Mouse (Mus musculus) lung, embryonic 14.5 days (tissue): ENCODE data around the gene Prkca. TPM values are rescaled to one million over a fixed set of nuclear protein-coding genes. Genes with fewer than 3 reads are reported as not detected.

ENCODE experiments used
- ATAC-seq: fragments of 200-750 bp; cut with Nextera tagmentation; 2 replicates; pipeline ENCODE4 v1.8.0; 2017; ENCODE audit warnings: mild to moderate bottlenecking, moderate TSS enrichment, moderate library complexity; ENCODE audit not compliant: insufficient read depth
- DNase-seq: peaks from one replicate; pipeline ENCODE4 v3.0.0-alpha.2; 2015
- H3K27ac ChIP-seq: fragments of 300-500 bp; sonication (generic); 2 replicates; pipeline ENCODE4 v1.5.1; 2014; ENCODE audit warnings: low read depth, mild to moderate bottlenecking, moderate library complexity
- H3K27me3 ChIP-seq: fragments of 300-500 bp; sonication (generic); 2 replicates; pipeline ENCODE4 v1.6.1; 2014; ENCODE audit warnings: low read length, control low read depth; ENCODE audit not compliant: insufficient read depth
- H3K36me3 ChIP-seq: fragments of 300-500 bp; sonication (generic); 2 replicates; pipeline ENCODE4 v1.6.1; 2014; ENCODE audit warnings: control low read depth; ENCODE audit not compliant: insufficient read depth
- H3K4me1 ChIP-seq: fragments of 300-500 bp; sonication (generic); 2 replicates; pipeline ENCODE4 v1.6.1; 2014; ENCODE audit warnings: antibody characterized with exemption, control low read depth; ENCODE audit not compliant: insufficient read depth
- H3K4me2 ChIP-seq: fragments of 300-500 bp; sonication (generic); 2 replicates; pipeline ENCODE4 v1.6.1; 2014; ENCODE audit warnings: mild to moderate bottlenecking
- H3K4me3 ChIP-seq: fragments of 300-500 bp; sonication (generic); 2 replicates; pipeline ENCODE4 v1.5.1; 2014; ENCODE audit warnings: low read depth, low read length
- H3K9ac ChIP-seq: fragments of 300-500 bp; sonication (generic); 2 replicates; pipeline ENCODE4 v1.6.1; 2014
- H3K9me3 ChIP-seq: fragments of 300-500 bp; sonication (generic); 2 replicates; pipeline ENCODE4 v1.6.1; 2016; ENCODE audit warnings: low read depth, low read length, control low read depth
- CTCF ChIP-seq: IDR thresholded peaks from 2 replicates; pipeline ENCODE4 v1.5.1; 2016; ENCODE audit warnings: antibody characterized with exemption, low read depth
- WGBS: fragments of 180-500 bp; shearing (Covaris S2); extraction: QIAGEN DNeasy Blood & Tissue Kit; methylation state at CpG from one replicate; pipeline ENCODE4 v1.1.7; 2014; 5-methylcytosine and 5-hydroxymethylcytosine counted together
- polyA plus RNA-seq: library from polyadenylated mRNA; unstranded; fragments of >200 nt; fragmentation: Nextera tagmentation; extraction: Ambion mirVana; gene quantifications from 2 replicates; pipeline ENCODE4 v1.2.1, GENCODE M21; 2014

Prkca gene
- polyA plus RNA-seq, 1 experiment from 2014 or later = 11.8 TPM

DNA sequence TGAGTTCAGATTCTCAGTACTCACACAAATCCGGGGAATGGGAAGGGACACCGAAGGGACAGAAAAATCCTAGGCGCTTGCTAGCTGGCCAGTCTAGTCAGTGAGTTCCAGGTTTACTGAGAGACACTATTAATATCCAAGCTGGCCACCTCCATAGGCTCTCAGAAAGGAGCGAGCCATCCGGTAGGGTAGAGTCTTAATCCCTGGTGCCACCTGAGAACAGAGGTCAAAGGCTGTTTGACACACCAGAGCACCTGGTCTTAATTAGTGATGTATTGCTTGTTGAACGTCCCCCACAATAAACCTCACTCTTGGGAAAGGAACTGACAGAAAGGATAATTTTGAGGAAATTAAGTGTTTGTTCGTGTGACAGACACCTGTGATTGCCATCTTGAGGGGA lies 133.0 kb downstream of the Prkca start:
- Histone ChIP-seq H3K9me3 (no peaks in the 10 kb centered on the region), H3K9ac (no peak overlapping the region), H3K27me3 (no peaks in the 10 kb centered on the region), H3K27ac (no peak overlapping the region), H3K4me3 (no peak overlapping the region), H3K36me3 (no peaks in the 10 kb centered on the region), H3K4me2 (no peak overlapping the region), H3K4me1 (peaks cover 18% of the 10 kb centered on the region)
- no peak for DNase-seq
- 76% methylated on average over 7 of the region's 7 CpGs for WGBS
- no peak for TF ChIP-seq CTCF
- ATAC-seq = no peak

DNA sequence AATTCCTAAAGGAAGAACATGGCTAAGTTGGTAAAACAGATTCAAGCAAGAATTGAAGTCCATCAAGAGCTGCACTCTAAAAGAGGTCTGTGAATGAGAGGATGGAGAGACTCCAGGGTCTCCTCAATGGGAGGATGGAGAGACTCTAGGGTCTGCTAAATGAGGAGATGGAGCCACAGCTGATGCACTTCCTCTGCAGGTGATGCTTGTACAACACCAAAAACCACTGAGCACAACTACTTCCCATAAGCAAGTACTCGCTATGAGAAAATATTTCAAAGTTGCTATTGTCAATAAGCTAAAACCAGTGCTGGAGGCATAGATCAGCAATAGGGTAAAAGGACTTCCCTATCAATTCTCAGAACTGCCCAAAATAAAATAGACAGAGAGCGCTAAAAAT lies 137.1 kb downstream of the Prkca start:
- Histone ChIP-seq H3K9me3 (no peaks in the 10 kb centered on the region), H3K27ac (no peak overlapping the region), H3K36me3 (no peaks in the 10 kb centered on the region), H3K4me3 (no peak overlapping the region), H3K9ac (no peak overlapping the region), H3K4me2 (no peak overlapping the region), H3K4me1 (peaks cover under 1% of the 10 kb centered on the region; the same call in 1 of the 2 replicates), H3K27me3 (no peaks in the 10 kb centered on the region)
- TF ChIP-seq CTCF = no peak
- no peak for ATAC-seq
- 91% methylated on average over 2 of the region's 2 CpGs for WGBS
- DNase-seq = no peak

GRCm38 (mm10) chr11:108204895-108205248 lies 138.9 kb downstream of the Prkca start:
- Histone ChIP-seq H3K27ac (no peak overlapping the region), H3K9ac (no peak overlapping the region), H3K4me3 (no peak overlapping the region), H3K27me3 (no peaks in the 10 kb centered on the region), H3K36me3 (no peaks in the 10 kb centered on the region), H3K9me3 (no peaks in the 10 kb centered on the region), H3K4me1 (no peaks in the 10 kb centered on the region), H3K4me2 (no peak overlapping the region)
- no peak for DNase-seq
- WGBS = 60% methylated on average over 5 of the region's 5 CpGs
- no peak for TF ChIP-seq CTCF
- no peak for ATAC-seq

DNA sequence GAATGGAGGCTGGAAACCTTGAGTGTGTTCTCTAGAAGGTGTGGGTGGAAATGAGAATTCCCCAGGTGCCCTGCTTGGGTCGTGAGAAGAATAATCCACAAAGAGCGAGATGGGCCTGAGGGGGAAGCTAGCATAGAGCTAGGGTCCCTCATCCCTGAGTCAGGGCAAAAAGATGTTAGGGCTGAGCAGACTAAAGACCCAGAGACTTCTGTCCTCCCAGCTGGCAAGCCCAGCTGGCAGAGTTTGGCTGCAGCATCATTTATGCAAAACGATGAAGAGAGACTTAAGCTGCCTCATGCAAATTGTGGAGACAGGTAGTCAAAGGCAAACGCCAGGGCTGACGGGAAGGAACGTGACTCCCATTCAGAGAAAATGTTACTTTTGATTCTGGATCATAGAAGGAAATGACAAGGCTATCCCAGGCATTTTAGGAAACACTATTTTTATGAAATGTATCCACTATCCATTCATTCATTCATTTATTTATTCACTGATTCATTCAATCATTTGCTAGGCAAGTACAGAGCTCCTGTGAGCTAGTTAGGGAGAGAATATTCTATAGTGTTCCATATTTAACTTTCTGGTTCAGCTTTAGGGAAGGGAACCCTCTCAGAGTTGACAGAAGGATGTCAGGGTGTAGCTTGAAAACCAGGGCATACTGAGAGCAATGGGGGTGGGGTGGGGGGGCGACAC lies 139.4 kb downstream of the Prkca start:
- no peak for TF ChIP-seq CTCF
- Histone ChIP-seq H3K4me2 (no peak overlapping the region), H3K4me1 (no peaks in the 10 kb centered on the region), H3K36me3 (no peaks in the 10 kb centered on the region), H3K4me3 (no peak overlapping the region), H3K9ac (no peak overlapping the region), H3K27me3 (no peaks in the 10 kb centered on the region), H3K27ac (no peak overlapping the region), H3K9me3 (no peaks in the 10 kb centered on the region)
- WGBS = 68% methylated on average over 7 of the region's 7 CpGs
- DNase-seq (no peak), ATAC-seq (no peak)

- Histone ChIP-seq H3K4me1 (no peaks in the 10 kb centered on the region), H3K27ac (no peak overlapping the region), H3K4me3 (no peak overlapping the region), H3K9me3 (no peaks in the 10 kb centered on the region), H3K27me3 (no peaks in the 10 kb centered on the region), H3K36me3 (no peaks in the 10 kb centered on the region), H3K4me2 (no peak overlapping the region), H3K9ac (no peak overlapping the region)
- WGBS = 83% methylated on average over 7 of the region's 7 CpGs
- ATAC-seq (no peak), DNase-seq (no peak)
- TF ChIP-seq CTCF = no peak
These were observed 140.9 kb downstream of the Prkca start for GRCm38 (mm10) chr11:108202835-108203234.

DNA sequence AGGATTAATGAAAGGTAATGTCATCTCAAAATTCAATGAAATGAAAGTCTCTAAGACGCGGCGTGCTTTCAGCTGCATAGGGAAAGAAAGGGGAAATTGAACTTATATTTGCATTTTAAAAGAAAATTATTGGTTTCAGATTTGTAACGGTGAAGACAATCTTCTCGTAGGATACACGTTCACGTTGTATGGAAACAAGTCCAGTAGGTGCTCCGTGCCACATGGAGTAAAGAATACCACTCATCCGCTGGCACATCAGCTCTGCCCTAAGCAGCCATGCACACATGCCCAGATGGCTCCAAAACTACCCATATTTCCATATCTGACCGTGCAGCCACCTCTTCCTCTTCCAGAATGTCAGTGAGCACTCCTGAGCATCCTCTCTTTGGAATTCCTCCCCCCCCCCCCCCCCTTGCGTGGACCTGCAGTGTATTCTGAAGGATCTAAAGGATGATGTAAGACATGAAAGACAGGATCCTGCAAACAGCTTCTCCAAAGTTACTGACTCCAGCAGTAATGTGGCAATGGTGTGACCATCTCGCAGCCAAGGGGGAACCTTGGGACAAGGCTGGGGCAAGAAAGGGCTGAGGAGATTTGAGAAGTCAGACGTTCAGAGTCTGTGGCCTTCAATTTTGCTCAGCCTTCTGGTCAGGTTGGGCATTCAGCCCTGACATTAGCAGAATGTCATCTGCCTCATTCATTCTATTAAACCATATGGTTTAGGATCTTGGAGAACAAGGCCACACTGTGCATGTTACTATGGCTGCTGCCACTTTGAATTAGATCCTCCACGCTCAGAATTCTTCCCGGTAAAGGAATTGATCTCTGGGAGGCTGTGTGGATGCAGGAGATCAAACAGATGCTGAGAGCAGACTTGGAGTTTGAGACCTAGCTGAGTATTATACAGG lies 142.8 kb downstream of the Prkca start:
- no peak overlapping the region for H3K4me2 ChIP-seq
- H3K4me3 ChIP-seq = no peak overlapping the region
- H3K9me3 ChIP-seq = no peaks in the 10 kb centered on the region
- H3K4me1 ChIP-seq = no peaks in the 10 kb centered on the region; the same call in 1 of the 2 replicates
- 89% methylated on average over 15 of the region's 15 CpGs for whole genome bisulfite sequencing
- no peak overlapping the region for H3K27ac ChIP-seq
- TF ChIP-seq CTCF = no peak
- no peaks in the 10 kb centered on the region for H3K27me3 ChIP-seq
- no peak overlapping the region for H3K9ac ChIP-seq
- DNase-seq (no peak), ATAC-seq (no peak)
- no peaks in the 10 kb centered on the region for H3K36me3 ChIP-seq

DNA sequence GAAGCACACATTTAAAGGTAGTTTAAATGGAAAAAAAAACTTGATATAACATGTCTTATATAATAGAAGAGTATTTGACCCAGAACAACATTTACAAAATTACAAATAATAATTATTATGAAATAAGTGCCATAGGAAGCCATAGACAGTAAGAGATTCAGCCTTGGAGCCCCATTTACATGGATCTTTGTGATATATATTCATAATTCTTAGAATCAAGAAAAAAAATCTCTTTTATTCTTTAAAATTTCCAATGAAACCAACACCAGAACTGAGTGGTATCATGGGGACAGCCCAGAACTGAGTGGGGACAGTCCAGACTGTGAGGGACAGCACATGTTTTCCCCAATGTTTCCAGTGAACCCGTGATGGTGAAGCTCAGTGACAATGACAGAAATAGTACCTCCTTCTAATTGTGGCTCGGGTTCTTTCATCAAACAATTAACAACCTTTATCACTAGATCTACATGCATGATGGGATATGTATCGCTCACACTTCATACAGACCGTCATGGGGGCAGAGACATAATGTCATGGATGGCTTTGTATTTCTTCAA lies 144.2 kb downstream of the Prkca start:
- ATAC-seq = no peak
- no peak overlapping the region for H3K27ac ChIP-seq

More for the DNA sequence above, 144.2 kb downstream of the Prkca start:
- no peak overlapping the region for H3K9ac ChIP-seq
- no peaks in the 10 kb centered on the region for H3K9me3 ChIP-seq
- no peak for DNase-seq
- H3K4me2 ChIP-seq = no peak overlapping the region
- no peaks in the 10 kb centered on the region for H3K36me3 ChIP-seq
- H3K27me3 ChIP-seq = no peaks in the 10 kb centered on the region
- TF ChIP-seq CTCF = no peak
- H3K4me1 ChIP-seq = no peaks in the 10 kb centered on the region; the same call in 1 of the 2 replicates
- 83% methylated on average over 4 of the region's 4 CpGs for WGBS
- H3K4me3 ChIP-seq = no peak overlapping the region
